Mouse (Mus musculus): ENCODE data around the gene 2700097O09Rik.
"Not testable (repeated sequence)": the region's sequence is repeated elsewhere in the genome, so short reads cannot be mapped to it uniquely, and the experiment has no call there.

The 2700097O09Rik gene

GRCm38 (mm10) chr12:55041011-55041410 lies 38.9 kb downstream of the 2700097O09Rik start:
- DNase-seq (ENCODE audit: low spot score in 2 of 2) = no peak

GRCm38 (mm10) chr12:55027088-55027487 lies 52.8 kb downstream of the 2700097O09Rik start:
- no peak for DNase-seq (ENCODE audit: low spot score in 2 of 2)

GRCm38 (mm10) chr12:55023284-55023683 lies 56.6 kb downstream of the 2700097O09Rik start:
- DNase-seq (ENCODE audit: low spot score in 2 of 2) = no peak

GRCm38 (mm10) chr12:55019421-55019877 lies 60.5 kb downstream of the 2700097O09Rik start:
- no peak for DNase-seq (ENCODE audit: low spot score in 2 of 2)

DNA sequence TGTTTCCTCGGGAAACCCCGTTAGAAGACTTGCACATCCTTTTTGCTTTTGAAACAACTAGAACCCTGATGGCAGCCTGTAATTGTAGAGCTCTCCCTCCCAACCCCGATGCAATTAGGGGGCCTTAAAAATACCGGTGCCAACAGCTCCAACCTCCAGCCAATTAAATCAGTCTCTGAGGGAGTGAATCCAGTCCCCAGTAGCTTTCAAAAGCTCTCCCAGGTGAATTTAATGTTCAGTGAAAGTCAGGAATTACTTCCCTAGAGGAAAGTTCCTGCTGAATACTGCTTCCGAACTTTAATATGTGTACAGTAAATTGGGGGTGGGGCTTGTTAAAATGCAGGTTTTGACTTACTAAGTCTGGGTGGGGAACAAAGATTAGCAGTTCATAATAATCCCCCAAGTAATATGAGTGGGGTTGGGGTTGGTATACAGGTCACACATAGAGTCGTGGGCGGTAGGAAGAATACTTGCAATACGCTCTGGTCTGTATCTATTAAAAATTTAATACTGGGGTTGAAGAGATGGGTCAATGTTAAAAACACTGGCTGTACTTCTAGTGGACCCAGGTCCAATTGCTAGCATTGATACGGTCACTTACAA lies 62.7 kb downstream of the 2700097O09Rik start:
- no peak for DNase-seq (ENCODE audit: low spot score in 2 of 2)

DNA sequence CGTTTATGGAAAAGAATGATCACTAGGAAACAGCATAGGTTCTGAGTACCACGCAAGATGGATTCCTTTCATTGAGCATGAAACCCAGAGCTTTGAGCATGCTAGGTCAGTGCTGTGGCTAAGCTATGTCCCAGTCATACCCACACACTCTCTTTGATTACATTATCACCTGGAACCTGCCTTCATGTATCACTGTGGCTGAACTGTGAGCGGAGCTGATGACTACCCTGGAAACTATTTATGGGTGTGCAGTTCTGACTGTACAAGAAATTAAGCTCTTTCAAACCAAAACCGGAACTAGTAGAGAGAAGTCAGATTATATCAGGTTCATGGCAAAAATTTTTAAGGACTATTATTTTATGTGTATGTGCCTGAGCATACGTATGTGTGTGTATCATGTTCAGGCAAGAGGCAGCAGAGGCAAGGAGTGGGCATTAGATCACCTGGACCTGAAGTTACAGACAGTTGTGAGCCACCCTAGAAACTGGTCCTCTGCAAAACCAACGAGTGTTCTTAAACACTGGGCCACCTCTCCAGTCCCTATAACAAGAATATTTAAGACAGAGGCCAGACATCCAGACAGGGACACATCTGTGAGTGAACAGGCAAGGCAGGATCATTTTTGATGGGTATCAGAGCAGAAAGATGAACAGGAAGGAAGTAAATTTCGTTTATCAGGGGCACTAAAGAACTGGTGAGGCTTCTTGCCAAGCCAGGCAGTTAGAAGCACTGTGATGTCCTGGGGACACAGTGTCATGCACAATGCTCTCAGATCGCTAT lies 63.4 kb downstream of the 2700097O09Rik start:
- no peak for DNase-seq (ENCODE audit: low spot score in 2 of 2)

DNA sequence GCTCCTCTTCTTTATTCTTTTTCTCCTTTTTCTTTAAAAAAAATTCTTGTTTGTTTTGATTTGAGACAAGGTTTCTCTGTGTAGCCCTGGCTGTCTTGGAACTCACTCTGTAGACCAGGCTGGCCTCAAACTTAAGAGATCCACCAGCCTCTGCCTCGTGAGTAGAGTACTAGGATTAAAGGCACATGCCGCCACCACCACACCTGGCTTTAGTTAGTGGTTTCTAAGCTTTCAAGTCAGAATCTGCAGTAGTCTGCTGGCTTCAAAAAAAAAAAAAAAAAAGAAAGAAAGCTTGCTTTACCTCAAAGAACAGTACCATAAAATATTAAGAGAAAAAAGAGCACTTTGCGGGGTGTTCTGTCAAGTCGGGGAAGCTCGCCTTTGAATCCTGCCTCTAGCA lies 64.5 kb downstream of the 2700097O09Rik start:
- no peak for DNase-seq (ENCODE audit: low spot score in 2 of 2)

GRCm38 (mm10) chr12:55013626-55014398 lies 66.1 kb downstream of the 2700097O09Rik start, which contains the start of gene Baz1a:
Gene Baz1a, minus strand, starts transcription at chr12:55014348.
- no peak for DNase-seq (ENCODE audit: low spot score in 2 of 2)

GRCm38 (mm10) chr12:55013031-55013430 lies 66.9 kb downstream of the 2700097O09Rik start:
- no peak for DNase-seq (ENCODE audit: low spot score in 2 of 2)

DNA sequence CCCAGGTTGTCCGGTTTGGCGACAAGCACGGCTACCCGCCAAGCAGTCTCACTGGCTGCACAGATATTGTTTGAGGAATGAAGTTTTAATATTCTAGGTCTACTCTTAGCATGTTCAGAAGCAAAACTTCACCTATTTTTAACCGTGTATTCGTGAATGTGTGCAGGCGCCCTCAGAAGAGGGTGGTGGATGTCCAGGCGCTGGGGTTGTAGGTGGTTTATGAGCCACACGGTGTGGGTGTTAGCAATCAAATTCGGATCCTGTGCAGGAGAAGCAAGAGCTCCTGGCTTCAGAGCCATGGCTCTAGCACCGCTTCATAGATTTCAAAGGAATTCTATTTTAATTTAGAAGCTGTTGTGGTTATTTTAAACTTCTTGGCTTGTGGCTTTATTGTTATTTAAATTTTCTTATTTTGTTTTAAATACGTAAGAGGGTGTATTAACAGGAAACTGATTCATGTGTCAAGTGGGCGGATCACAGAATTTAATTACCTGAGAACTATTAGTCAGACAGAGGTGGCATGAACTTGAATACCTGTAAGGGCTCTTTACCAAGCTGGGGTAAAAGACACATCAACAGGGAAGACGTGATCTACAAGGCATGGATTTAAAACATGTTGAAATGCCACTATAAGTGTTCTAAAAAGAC lies 72.4 kb downstream of the 2700097O09Rik start:
- no peak for DNase-seq (ENCODE audit: low spot score in 2 of 2)

DNA sequence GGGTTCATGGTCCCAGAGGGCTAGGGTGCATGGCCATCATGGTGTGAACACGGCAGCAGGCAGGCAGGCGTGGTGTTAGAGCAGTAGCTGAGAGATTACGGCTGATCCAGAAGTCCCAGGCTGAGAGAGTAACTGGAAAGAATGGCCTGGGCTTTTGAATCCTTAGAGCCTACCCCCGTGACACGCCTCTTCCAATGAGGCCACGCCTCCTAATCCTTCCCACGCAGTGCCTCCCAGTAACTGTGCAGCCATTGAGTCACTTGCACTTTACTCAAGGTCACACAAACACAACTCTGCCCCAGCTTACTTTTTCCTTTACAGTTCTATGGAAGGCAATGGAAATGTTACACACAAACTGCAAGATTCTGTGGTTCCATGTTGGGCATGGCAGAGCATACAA lies 73.8 kb downstream of the 2700097O09Rik start:
- DNase-seq (ENCODE audit: low spot score in 2 of 2) = no peak

- DNase-seq (ENCODE audit: low spot score in 2 of 2) = no peak
Measured at GRCm38 (mm10) chr12:55004396-55004795, 75.5 kb downstream of the 2700097O09Rik start.

DNA sequence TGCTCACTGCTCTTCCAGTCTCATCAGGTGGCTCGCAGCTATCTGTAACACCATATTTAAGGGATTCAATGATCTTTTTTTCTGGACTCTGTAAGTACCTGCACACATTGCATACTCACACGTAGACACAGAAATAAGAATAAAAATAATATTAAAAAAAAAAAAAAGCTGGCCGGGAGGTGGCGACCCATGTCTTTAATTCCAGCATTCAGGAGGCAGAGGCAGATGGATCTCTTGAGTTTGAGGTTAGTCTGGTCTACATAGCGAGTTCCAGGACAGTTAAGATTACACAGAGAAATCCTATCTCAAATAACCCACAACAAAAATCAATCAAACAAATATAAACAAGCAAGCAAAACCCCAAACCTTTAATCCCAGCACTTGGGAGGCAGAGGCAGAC lies 76.1 kb downstream of the 2700097O09Rik start:
- DNase-seq (ENCODE audit: low spot score in 2 of 2) = no peak

DNA sequence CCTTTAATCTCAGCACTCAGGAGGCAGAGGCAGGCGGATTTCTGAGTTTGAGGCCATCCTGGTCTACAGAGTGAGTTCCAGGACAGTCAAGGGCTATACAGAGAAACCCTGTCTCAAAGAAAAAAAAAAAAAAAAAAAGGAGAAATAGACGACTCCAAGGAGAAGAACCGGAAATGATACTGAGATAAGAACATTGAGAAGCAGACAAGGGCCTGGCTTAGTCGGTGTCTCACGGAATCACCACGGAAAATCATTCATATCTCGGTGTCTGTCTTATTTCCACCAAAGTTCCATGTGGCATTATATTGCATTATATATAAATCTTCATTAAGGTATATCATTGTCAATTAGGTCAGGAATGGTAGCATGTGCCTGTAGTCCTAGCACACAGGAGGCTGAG lies 77.4 kb downstream of the 2700097O09Rik start:
- not testable (repeated sequence) for DNase-seq (ENCODE audit: low spot score in 2 of 2)

- DNase-seq (ENCODE audit: low spot score in 2 of 2) = no peak
Measured at GRCm38 (mm10) chr12:54999016-54999690, 80.8 kb downstream of the 2700097O09Rik start.

GRCm38 (mm10) chr12:54998411-54998810 lies 81.5 kb downstream of the 2700097O09Rik start:
- no peak for DNase-seq (ENCODE audit: low spot score in 2 of 2)

GRCm38 (mm10) chr12:54996979-54997474 lies 82.9 kb downstream of the 2700097O09Rik start:
- no peak for DNase-seq (ENCODE audit: low spot score in 2 of 2)

DNA sequence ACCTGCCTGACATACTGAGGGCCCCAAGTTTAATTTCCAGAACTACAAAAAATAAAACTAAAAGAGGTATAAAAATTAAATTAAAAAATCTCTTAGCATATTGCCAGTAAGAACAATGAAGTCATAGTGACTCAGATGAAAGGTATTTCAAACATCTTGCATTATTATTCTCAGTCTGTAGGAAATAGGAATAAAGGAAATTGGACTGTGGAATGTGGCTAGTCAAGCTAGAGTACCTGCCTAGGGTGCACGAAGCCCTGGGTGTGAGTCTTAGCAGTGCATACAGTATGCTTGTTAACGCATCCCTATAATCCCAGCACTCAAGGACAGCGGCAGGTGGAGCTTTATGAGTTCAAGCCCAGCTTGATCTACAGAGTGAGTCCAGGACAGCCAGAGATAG lies 83.9 kb downstream of the 2700097O09Rik start:
- no peak for DNase-seq (ENCODE audit: low spot score in 2 of 2)
